Mouse (Mus musculus) stomach, embryonic 14.5 days (tissue): ENCODE data around the gene Olfr16. TPM values are rescaled to one million over a fixed set of nuclear protein-coding genes. Genes with fewer than 3 reads are reported as not detected.

Experiments
- ATAC-seq: fragments of 200-750 bp; cut with Nextera tagmentation; 2 replicates; pipeline ENCODE4 v1.8.0; 2017; ENCODE audit warnings: low read depth, moderate TSS enrichment; ENCODE audit not compliant: insufficient number of reproducible peaks, insufficient read depth, low FRiP score
- H3K27ac ChIP-seq: fragments of 300-500 bp; sonication (generic); 2 replicates; pipeline ENCODE4 v1.5.1; 2014; ENCODE audit warnings: mild to moderate bottlenecking, low read length, moderate library complexity, mixed read lengths
- H3K27me3 ChIP-seq: fragments of 300-500 bp; sonication (generic); 2 replicates; pipeline ENCODE4 v1.6.1; 2014; ENCODE audit warnings: low read length, control low read depth, mixed read lengths; ENCODE audit not compliant: control insufficient read depth, insufficient read depth
- H3K36me3 ChIP-seq: fragments of 300-500 bp; sonication (generic); 2 replicates; pipeline ENCODE4 v1.6.1; 2014; ENCODE audit warnings: mild to moderate bottlenecking, control low read depth, low read length, moderate library complexity, mixed read lengths; ENCODE audit not compliant: control insufficient read depth, insufficient read depth
- H3K4me1 ChIP-seq: fragments of 300-500 bp; sonication (generic); 2 replicates; pipeline ENCODE4 v1.6.1; 2014; ENCODE audit warnings: low read length, control low read depth, mixed read lengths; ENCODE audit not compliant: control insufficient read depth, insufficient read depth
- H3K4me2 ChIP-seq: fragments of 300-500 bp; sonication (generic); replicated peaks from 2 replicates; pipeline ENCODE4 v1.6.1; 2014; ENCODE audit warnings: low read depth, low read length, control low read depth
- H3K4me3 ChIP-seq: fragments of 300-500 bp; sonication (generic); 2 replicates; pipeline ENCODE4 v1.5.1; 2014; ENCODE audit warnings: low read depth, low read length, control low read depth
- H3K9ac ChIP-seq: fragments of 300-500 bp; sonication (generic); replicated peaks from 2 replicates; pipeline ENCODE4 v1.6.1; 2014; ENCODE audit warnings: low read depth, mild to moderate bottlenecking, control low read depth, low read length, moderate library complexity, mixed read lengths
- H3K9me3 ChIP-seq: fragments of 300-500 bp; sonication (generic); 2 replicates; pipeline ENCODE4 v1.6.1; 2016; ENCODE audit warnings: low read depth, low read length, control low read depth; ENCODE audit not compliant: control insufficient read depth
- WGBS: fragments of 180-500 bp; shearing (Covaris S2); extraction: QIAGEN DNeasy Blood & Tissue Kit; methylation state at CpG from one replicate; pipeline ENCODE4 v1.1.7; 2014; 5-methylcytosine and 5-hydroxymethylcytosine counted together
- polyA plus RNA-seq: library from polyadenylated mRNA; unstranded; fragments of >200 nt; fragmentation: Nextera tagmentation; extraction: Ambion mirVana; gene quantifications from 2 replicates; pipeline ENCODE4 v1.2.1, GENCODE M21; 2014

The Olfr16 gene
- polyA plus RNA-seq, 1 experiment from 2014 or later: not detected

DNA sequence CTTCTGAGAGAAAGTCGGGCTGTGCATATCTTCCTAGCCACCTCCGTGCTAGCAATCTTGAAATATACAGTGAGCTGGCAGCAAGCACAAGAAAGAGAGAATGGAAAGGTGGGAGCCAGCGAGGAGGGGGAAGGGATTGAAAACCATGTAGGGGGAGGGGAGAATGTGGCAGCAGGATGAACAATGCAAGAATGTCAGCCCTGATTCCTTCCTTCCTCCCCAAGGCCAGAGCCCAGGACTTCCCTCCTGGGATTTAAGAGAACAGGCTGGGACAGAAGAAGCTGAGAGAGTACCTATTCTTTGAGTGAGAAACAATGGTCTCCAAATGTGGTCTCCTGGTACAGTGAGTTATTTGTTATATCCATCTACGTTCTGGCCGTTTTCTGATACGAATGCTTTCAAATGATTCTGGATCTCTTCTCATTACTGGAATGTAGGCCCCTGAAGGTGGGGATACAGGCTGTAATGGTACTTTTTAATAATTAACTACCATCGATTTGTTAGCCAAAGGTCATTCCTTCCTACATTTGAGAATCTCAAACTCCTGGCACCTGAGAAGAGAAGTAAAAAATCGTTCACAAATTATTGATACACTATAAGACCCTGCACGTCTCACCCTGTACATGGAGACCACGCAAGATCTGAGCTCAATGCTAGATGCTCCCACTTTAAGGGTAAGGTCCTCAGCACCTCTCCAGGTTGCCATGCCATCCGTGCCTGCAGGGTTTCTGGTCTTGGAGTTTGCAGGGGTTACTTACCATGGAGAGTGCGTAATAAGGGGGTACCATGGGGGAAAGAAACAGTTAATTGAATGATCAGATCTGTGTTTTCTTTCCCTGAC is 39.8 kb downstream of the Olfr16 start:
- 64% methylated on average over 12 of the region's 12 CpGs for WGBS

DNA sequence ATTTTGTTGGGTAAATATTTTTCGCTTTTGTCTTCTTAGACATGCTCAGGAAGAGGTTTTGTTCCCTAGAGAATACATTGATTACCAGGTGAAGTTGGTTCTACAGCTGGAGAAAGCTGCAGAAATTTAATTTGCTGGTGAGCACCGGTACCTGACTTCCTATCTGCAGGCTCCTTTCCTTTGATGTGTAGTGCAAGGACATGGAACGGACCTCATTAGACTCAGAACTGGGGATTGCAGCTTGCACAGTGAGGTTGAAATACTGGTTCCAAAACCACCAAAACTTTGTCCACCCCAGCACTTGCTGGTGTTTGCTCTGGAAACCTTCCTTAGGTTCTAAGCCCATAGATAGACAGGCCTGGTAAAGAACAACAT is 40.4 kb downstream of the Olfr16 start:
- Histone ChIP-seq H3K36me3 (no peaks in the 10 kb centered on the region), H3K27ac (no peak overlapping the region), H3K4me1 (no peaks in the 10 kb centered on the region), H3K4me3 (no peak overlapping the region), H3K9me3 (no peaks in the 10 kb centered on the region), H3K9ac (no peak overlapping the region), H3K4me2 (no peak overlapping the region), H3K27me3 (no peaks in the 10 kb centered on the region)
- WGBS: 71% methylated on average over 3 of the region's 3 CpGs
- ATAC-seq: no peak

More for the DNA sequence above, 39.8 kb downstream of the Olfr16 start:
- peak; percentile 42; the same call in 1 of the 2 replicates for ATAC-seq
- H3K27me3 ChIP-seq: no peaks in the 10 kb centered on the region
- no peak overlapping the region for H3K4me3 ChIP-seq
- no peaks in the 10 kb centered on the region for H3K36me3 ChIP-seq
- no peak overlapping the region for H3K4me2 ChIP-seq
- no peaks in the 10 kb centered on the region for H3K9me3 ChIP-seq
- no peak overlapping the region for H3K27ac ChIP-seq
- no peaks in the 10 kb centered on the region for H3K4me1 ChIP-seq
- H3K9ac ChIP-seq: no peak overlapping the region

Other genes with a start within 250 kb of the Olfr16 start
- 0.27 TPM in 1 of 2 replicates, not detected in the other for gene Apcs, start 55.4 kb upstream of the Olfr16 start, polyA plus RNA-seq
- gene Olfr1408, start 187.0 kb downstream of the Olfr16 start, polyA plus RNA-seq: not detected in 2 replicates
- not detected in 2 replicates for gene Olfr1406, start 240.2 kb downstream of the Olfr16 start, polyA plus RNA-seq
- not detected in 2 replicates for gene Olfr218, start 247.4 kb downstream of the Olfr16 start, polyA plus RNA-seq